Mouse (Mus musculus): ENCODE measurements around the gene Meis1.

DNA sequence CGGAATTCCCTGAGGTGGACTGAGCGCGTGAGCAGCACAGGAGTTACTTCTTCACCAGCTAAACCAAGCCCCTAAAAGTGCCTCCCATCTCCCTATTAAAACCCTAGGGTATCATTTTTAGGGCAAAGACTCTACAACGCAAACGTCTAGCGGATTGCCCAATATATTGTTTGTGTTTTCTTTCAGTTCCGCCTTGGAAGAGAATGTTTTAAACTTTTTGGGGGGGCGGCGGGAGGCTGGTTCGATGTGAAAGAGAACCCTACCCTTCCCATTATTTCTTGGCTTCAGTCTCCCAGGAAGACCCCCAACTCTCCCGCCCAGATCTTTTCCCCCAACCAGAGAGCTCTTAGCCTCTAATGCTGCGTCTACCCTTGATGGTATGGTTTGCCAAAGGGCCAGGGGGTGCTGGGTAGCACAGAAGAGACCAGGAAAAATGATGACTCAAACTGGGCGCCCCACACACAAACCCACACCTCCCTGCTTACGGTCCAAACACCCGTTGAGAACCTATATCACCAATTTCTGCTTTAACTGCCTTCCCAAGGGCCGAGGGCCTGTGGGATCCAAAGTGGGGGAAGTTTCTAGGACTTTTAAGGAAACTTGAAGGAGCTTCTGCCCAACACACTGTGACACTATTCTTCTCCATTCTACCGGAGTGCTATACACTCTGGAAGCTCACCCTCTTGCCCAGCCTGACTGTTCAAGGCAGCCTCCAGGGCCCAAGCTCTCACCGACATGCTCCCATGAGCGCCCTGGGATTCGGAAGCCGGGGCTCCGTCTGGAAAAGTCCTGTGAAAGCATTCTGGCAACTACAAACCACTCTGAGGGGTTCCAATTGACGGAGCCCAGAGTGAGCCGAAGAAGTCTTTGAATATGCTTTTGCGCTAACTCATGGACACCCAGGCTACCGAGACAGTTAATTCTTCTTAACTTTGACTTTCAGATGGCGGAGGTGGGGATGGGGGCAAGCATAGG is 142.6 kb downstream of the Meis1 start:
- TF ChIP-seq CTCF (IDR thresholded peaks at IDR 0.05 in 2 of 3, conservative IDR thresholded peaks at IDR 0.05 in 1 of 3; ENCODE audit: control insufficient read depth in 1 of 3, insufficient read depth in 1 of 3, low read depth in 2 of 3, low read length in 3 of 3, poor library complexity in 1 of 3, severe bottlenecking in 1 of 3) = no peak
- no peak for TF ChIP-seq POLR2A (IDR thresholded peaks at IDR 0.05; ENCODE audit: control insufficient read depth in 1 of 2, insufficient read depth in 1 of 2, low read depth in 1 of 2, low read length in 2 of 2, poor library complexity in 1 of 2)
- no peak for TF ChIP-seq GATA1 (IDR thresholded peaks at IDR 0.05; ENCODE audit: low read depth, low read length)
- no peak for TF ChIP-seq TAL1 (IDR thresholded peaks at IDR 0.05; ENCODE audit: low read length)
- TF ChIP-seq ZNF384 (IDR thresholded peaks at IDR 0.05; ENCODE audit: low read depth, low read length) = no peak
- no peak for TF ChIP-seq EP300 (IDR thresholded peaks at IDR 0.05; ENCODE audit: low read depth in 1 of 2, low read length in 2 of 2)
- TF ChIP-seq CHD2 (IDR thresholded peaks at IDR 0.05; ENCODE audit: low read length) = no peak
- no peak for TF ChIP-seq MYC (IDR thresholded peaks at IDR 0.05; ENCODE audit: low read depth, low read length)
- no peak for TF ChIP-seq POLR2AphosphoS2 (IDR thresholded peaks at IDR 0.05; ENCODE audit: low read length)
- TF ChIP-seq MAFK (IDR thresholded peaks at IDR 0.05; ENCODE audit: borderline replicate concordance, low read depth, low read length) = no peak
